Mouse (Mus musculus): ENCODE measurements at regions not wholly inside any gene's neighbourhood (a gene's known extent, or its start where the extent isn't known, plus 50 kb on each side); places are given as distances from the start of the nearest gene placed in this dataset.
A peak's percentile ranks its signal among the peaks of the same experiment; 100 is the strongest.

GRCm38 (mm10) chr4:127423855-127424254 is 65.9 kb upstream of the Gjb5 start:
- H3K36me3 ChIP-seq: no peaks in the 10 kb centered on the region
- ATAC-seq (ENCODE audit: low FRiP score): no peak
- H3K4me3 ChIP-seq: no peak overlapping the region
- no peak overlapping the region for H3K4me2 ChIP-seq
- H3K9ac ChIP-seq: no peak overlapping the region
- H3K27me3 ChIP-seq: no peaks in the 10 kb centered on the region
- peaks cover 23% of the 10 kb centered on the region for H3K4me1 ChIP-seq (replicated peaks)
- no peak overlapping the region for H3K27ac ChIP-seq
- 45% methylated on average over 7 of the region's 7 CpGs for WGBS
- H3K9me3 ChIP-seq: 0 out of 2 replicates have a peak, but pooled peaks cover under 1% of the 10 kb centered on the region

GRCm38 (mm10) chr4:127421927-127422450 is 64.0 kb upstream of the Gjb5 start:
- Histone ChIP-seq H3K27ac (no peak overlapping the region), H3K4me2 (no peak overlapping the region), H3K27me3 (no peaks in the 10 kb centered on the region), H3K9me3 (no peaks in the 10 kb centered on the region), H3K9ac (no peak overlapping the region), H3K4me3 (no peak overlapping the region), H3K4me1 (replicated peaks) (peaks cover 40% of the 10 kb centered on the region), H3K36me3 (no peaks in the 10 kb centered on the region)
- no peak for ATAC-seq (ENCODE audit: low FRiP score)
- 86% methylated on average over 6 of the region's 6 CpGs for WGBS

GRCm38 (mm10) chr4:127421129-127421528 is 63.1 kb upstream of the Gjb5 start:
- H3K36me3 ChIP-seq: no peaks in the 10 kb centered on the region

GRCm38 (mm10) chr4:127419786-127420120 is 61.8 kb upstream of the Gjb5 start:
- H3K4me1 ChIP-seq (replicated peaks): peaks cover 55% of the 10 kb centered on the region
- H3K36me3 ChIP-seq: no peaks in the 10 kb centered on the region
- ATAC-seq (ENCODE audit: low FRiP score): no peak; the same call in 1 of the 2 replicates
- no peaks in the 10 kb centered on the region for H3K27me3 ChIP-seq
- 0 out of 2 replicates have a peak overlapping the region, but pooled peaks have one; percentile 19 for H3K9ac ChIP-seq
- H3K27ac ChIP-seq: peak overlapping the region; percentile 92
- H3K4me3 ChIP-seq: no peak overlapping the region
- 23% methylated on average over 8 of the region's 8 CpGs for WGBS
- no peaks in the 10 kb centered on the region for H3K9me3 ChIP-seq
- peak overlapping the region; percentile 19; the same call in 1 of the 2 replicates for H3K4me2 ChIP-seq

More at GRCm38 (mm10) chr4:127421129-127421528, 63.1 kb upstream of the Gjb5 start:
- H3K9ac ChIP-seq: no peak overlapping the region
- no peak overlapping the region for H3K27ac ChIP-seq
- no peaks in the 10 kb centered on the region for H3K27me3 ChIP-seq
- no peak overlapping the region for H3K4me3 ChIP-seq
- 86% methylated on average over 5 of the region's 5 CpGs for WGBS
- no peaks in the 10 kb centered on the region for H3K9me3 ChIP-seq
- peaks cover 47% of the 10 kb centered on the region for H3K4me1 ChIP-seq (replicated peaks)
- H3K4me2 ChIP-seq: no peak overlapping the region
- no peak for ATAC-seq (ENCODE audit: low FRiP score)

- H3K4me2 ChIP-seq: peak overlapping the region; percentile 19; the same call in 1 of the 2 replicates
- peaks cover 58% of the 10 kb centered on the region for H3K4me1 ChIP-seq (replicated peaks)
- no peaks in the 10 kb centered on the region for H3K36me3 ChIP-seq
- H3K27me3 ChIP-seq: no peaks in the 10 kb centered on the region
- no peak overlapping the region for H3K4me3 ChIP-seq
- peak; percentile 88 for ATAC-seq (ENCODE audit: low FRiP score)
- no peaks in the 10 kb centered on the region for H3K9me3 ChIP-seq
- H3K9ac ChIP-seq: 0 out of 2 replicates have a peak overlapping the region, but pooled peaks have one; percentile 19
- H3K27ac ChIP-seq: peak overlapping the region; percentile 92
- 11% methylated on average over 22 of the region's 22 CpGs for WGBS
These were observed 61.2 kb upstream of the Gjb5 start for GRCm38 (mm10) chr4:127419062-127419785.

- peak overlapping the region; percentile 26; the same call in 1 of the 2 replicates for H3K9ac ChIP-seq
- peaks cover 56% of the 10 kb centered on the region for H3K4me1 ChIP-seq (replicated peaks)
- 41% methylated on average over 7 of the region's 7 CpGs for WGBS
- H3K4me2 ChIP-seq: no peak overlapping the region
- H3K4me3 ChIP-seq: no peak overlapping the region
- H3K27ac ChIP-seq: peak overlapping the region; percentile 68
- ATAC-seq (ENCODE audit: low FRiP score): no peak
- H3K9me3 ChIP-seq: no peaks in the 10 kb centered on the region
- H3K36me3 ChIP-seq: no peaks in the 10 kb centered on the region
- no peaks in the 10 kb centered on the region for H3K27me3 ChIP-seq
These were observed 58.9 kb upstream of the Gjb5 start for GRCm38 (mm10) chr4:127416906-127417305.

GRCm38 (mm10) chr4:127413997-127414964 is 56.3 kb upstream of the Gjb5 start:
- no peak overlapping the region for H3K9ac ChIP-seq
- peak overlapping the region; percentile 64 for H3K27ac ChIP-seq
- WGBS: 23% methylated on average over 14 of the region's 14 CpGs
- no peak for ATAC-seq (ENCODE audit: low FRiP score)
- no peak overlapping the region for H3K4me2 ChIP-seq
- H3K4me1 ChIP-seq (replicated peaks): peaks cover 50% of the 10 kb centered on the region
- H3K9me3 ChIP-seq: no peaks in the 10 kb centered on the region
- H3K27me3 ChIP-seq: no peaks in the 10 kb centered on the region
- H3K36me3 ChIP-seq: no peaks in the 10 kb centered on the region
- no peak overlapping the region for H3K4me3 ChIP-seq

Data from hindbrain, embryonic 13.5 days (tissue).